Mouse (Mus musculus) lung, adult 10 weeks (tissue): ENCODE measurements around the gene Smc3. TPM values are rescaled to one million over a fixed set of nuclear protein-coding genes. Genes with fewer than 3 reads are reported as not detected.

Source experiments
- polyA plus RNA-seq: library from polyadenylated mRNA; stranded (reverse); fragments of 350-450 nt; fragmentation: Illumina TruSeq; extraction: RNeasy Lipid Tissue Mini Kit (QIAGEN cat#74804); gene quantifications from one replicate; pipeline ENCODE4 v1.2.3, GENCODE M21; 2014; ENCODE audit warnings: low read depth, low replicate concordance; ENCODE audit not compliant: insufficient read depth

Smc3 gene
- polyA plus RNA-seq: 17.9 TPM

DNA sequence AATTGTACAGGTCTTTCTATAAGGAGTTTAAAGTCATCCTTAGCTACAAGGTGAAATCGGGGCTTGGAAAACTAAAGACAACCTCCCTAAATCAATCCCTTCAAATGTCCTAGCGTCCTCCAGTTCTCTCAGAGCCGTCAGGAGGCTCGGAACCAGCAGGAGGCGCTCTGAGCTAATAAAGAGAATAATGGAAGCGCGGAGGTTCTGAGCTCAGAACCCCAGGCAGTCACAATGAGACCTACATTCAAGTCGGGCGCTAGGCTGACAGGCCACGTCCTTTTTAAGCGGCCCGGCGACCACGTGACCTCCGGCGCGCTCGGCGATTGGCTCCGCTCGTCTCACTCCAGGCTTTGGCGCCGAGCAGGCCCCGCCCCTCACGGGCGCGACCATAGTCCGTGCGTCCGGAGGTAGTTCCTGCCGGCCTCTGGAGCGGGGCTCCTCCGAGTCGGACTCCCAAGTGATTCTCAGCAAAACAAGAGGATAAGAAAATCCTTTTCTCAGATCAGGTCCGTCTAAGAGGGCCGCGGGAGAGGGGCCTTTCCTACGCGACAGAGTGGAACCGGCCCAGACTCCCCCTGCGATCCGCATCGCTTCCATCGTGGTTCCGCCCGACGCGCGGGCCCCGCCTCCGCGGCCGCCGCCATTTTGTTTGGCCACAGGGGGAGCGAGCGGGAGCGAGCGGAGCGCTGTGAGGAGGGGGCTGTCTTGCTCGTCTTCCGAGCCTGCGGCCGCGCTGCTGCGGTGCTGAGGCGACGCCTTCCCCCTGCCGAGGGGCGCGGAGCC is at the start of gene Smc3:
Smc3 (plus strand) TSS at position 642 of the 783 bp plus-strand sequence.

DNA sequence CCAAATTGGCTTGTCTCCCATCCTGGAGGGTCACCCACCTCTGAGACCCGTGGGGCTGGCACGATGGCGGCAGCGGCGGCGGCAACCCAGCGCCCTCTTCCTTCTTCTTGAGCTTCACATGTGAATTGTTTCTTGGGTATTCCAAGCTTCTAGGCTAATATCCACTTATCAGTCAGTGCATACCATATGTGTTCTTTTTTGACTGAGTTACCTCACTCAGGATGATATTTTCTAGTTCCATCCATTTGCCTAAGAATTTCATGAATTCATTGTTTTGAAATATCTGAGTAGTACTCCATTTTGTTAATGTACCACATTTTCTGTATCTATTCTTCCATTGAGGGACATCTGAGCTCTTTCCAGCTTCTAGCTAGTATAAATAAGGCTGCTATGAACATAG is 11.2 kb upstream of the Smc3 start, which contains the start of gene Nutf2-ps1:
Nutf2-ps1 (minus strand) TSS at position 101 of the 400 bp plus-strand sequence.

DNA sequence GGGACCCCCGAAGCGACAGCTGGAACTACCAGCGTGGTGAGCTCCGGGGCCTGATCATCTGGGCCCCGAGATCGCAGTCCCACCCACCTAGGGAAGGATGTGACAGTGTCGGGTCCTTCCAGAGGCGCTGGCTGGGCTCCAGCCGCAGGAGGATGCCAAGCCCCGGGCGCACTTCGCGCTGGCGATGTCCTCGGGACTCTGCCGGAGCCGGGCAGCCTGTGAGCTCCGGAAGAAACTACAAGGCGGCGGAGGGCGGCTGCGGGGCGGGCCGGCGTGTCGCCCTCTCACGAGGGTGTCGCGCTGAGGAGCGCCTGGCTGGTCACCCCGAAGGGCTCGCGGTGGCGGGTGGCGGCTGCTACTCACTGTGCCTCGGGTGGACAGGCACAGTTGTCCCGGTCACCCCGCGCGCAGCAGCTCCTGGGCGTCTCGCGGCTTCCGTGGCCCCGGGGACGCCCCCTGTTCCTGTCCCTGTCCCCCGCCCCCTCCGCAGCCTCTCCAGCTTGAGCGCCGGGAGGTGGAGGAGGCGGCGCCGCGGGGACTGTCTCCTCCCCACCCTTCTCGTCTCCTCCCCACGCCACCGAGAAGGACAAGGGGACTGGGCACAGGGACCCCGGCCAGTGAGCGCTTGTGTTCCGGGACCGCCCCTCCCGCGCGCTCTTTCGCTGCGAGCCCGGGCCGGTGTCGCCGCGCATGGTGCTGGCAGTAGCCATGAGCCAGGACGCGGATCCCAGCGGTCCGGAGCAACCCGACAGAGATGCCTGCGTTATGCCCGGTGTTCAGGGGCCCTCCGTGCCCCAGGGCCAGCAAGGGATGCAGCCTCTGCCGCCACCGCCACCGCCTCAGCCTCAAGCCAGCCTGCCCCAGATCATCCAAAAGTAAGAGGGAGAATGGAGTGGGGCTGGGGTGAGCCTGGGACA is 76.8 kb downstream of the Smc3 start, which contains the start of gene Rbm20:
Rbm20 (plus strand) TSS at position 589 of the 917 bp plus-strand sequence.

Other genes starting within 250 kb of the Smc3 start
- not detected for gene Gm10197, start 228.6 kb upstream of the Smc3 start, polyA plus RNA-seq
- gene Smndc1, start 209.8 kb upstream of the Smc3 start, polyA plus RNA-seq: 34.9 TPM
- gene Dusp5, start 71.3 kb upstream of the Smc3 start, polyA plus RNA-seq: 5.9 TPM
- gene Nutf2-ps1, start 11.3 kb upstream of the Smc3 start, polyA plus RNA-seq: 4.5 TPM
- 1.6 TPM for gene Rbm20, start 76.9 kb downstream of the Smc3 start, polyA plus RNA-seq